Mouse (Mus musculus): Measurements from ENCODE around the gene Gm4881.
"Not testable (repeated sequence)": the region's sequence is repeated elsewhere in the genome, so short reads cannot be mapped to it uniquely, and the experiment has no call there.

Gm4881 gene

DNA sequence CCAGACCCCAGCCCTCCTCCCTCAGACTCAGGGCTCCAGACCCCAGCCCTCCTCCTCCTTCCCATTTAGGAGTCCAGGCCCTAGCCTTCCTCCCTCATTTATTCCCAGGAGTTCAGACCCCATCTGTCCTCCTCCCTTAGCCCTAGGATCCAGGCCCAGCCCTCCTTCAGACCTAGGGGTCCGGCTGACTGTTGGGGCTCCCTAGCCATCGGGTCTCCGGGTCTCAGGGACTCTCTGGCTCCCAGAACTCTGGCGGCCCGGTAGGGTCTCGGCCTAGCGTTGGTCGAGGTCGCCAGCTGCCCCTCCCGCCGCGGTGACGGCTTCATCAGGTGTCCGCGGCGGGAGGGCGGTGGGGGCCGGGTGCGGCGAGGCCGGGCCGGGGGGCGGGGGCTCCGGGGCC, 9.7 kb upstream of the Gm4881 start:
- DNase-seq = no peak

- DNase-seq = peak; percentile 85
These were observed 5.8 kb upstream of the Gm4881 start for GRCm38 (mm10) chr7:24949958-24950623.

DNA sequence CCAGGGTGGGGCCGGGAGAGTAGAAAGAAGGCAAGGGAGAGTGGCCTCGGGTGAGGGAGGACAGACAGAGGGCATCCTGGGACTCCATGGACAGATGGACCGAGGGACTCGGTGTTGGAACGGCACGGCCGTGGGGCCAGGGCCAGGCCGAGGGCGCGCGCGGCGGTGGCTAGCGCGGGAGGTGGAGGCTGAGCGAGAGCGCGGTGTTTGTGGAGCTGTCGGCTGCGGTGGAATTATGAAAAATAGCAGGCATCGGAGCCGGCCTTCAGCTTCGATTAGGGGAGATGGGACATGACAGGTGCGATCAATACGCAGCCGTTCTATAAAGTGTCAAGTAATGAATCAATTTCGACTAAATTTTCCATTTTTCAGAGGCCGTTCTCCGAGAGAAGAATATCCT, 4.5 kb upstream of the Gm4881 start:
- DNase-seq = no peak

- no peak for DNase-seq
These were observed 3.2 kb upstream of the Gm4881 start for GRCm38 (mm10) chr7:24947316-24948048.

DNA sequence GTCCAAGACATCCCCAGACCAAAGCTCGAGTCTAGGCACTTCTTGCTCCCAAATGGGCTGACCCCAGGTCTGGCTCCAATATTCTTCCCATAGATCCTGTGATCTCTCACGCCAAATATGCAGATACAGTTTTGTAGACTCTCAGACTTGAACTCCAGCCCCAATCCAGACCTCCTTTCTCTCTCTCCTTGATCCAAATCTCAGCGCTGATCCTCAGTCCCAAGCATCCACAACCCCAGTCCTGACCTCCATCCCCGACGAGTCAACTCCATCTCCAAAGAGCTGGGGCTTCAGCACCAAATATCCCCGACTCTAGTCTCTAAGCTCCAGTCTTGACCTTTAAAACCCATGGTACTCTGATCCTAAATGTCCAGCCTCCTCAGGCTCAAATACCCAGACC, 653 bp downstream of the Gm4881 start:
- no peak for DNase-seq

DNA sequence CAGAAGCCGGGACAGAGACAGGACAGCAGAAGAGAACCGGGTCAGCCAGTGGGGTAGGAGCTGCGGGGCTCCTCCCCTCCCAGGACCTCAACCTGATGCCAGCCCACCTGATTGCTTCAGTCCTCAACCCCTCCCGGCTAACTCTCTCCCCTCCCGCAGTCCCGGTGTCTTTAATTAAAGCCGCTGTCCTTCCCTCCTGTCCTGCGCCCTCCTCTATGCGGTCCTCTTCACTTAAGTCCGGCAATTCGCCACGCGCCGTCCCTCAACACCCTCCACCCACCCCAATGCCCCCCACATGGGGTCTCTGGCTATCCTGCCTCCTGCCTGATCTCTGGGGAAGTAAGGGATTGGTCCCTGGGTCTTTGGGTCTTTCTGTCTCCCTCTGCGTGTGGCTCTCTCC, 12.6 kb downstream of the Gm4881 start:
- no peak for DNase-seq

GRCm38 (mm10) chr7:24930475-24930874, 13.8 kb downstream of the Gm4881 start:
- DNase-seq = no peak

DNA sequence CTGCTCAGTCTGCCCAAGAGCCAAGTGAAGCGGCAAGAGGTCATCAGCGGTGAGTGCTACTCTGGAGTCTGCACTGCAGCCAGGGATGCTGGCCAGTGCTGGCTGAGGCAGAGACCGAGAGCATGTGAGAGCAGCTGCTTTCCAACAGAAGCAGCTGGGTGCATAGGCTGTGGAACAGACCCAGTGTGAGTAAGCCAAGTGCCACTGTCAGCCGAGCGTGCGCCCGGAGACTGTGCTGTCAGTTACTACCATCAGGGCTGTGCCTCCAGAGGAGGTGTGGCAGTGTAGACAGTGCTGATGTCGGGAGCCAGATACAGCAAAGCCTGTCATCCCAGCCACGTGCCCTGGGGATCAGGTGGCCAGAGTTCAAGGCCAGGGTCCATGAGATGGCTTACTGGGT, 24.6 kb downstream of the Gm4881 start:
- DNase-seq = no peak

DNA sequence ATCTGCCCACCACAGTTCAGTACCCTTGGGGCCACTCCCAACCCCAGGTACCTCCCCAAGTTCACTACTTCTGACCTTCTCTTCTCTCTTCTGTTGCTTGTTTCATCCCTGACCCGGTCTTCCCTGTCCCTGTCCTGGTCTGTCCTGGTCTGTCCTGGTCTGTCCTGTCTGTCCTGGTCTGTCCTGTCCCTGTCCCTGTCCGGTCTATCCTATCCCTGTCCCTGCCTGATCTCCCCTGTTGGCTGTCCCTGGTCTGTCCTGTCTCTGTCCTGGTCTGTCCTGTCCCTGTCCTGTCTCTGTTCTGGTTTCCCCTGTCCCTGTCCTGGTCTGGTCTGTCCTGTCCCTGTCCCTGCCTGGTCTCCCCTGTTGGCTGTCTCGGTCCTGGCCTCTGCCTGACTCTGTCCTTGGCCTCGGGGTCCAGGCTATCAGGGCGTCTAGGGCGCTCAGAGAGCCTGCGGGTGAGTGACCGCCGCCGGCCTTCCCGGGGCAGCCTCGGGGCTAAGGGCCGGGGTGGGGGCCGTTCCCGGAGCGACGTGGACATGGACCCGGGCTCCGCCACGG, 25.5 kb downstream of the Gm4881 start:
- DNase-seq = no peak

GRCm38 (mm10) chr7:24912480-24912879, 31.8 kb downstream of the Gm4881 start:
- DNase-seq = no peak

- DNase-seq = peak; percentile 89
These were observed 37.0 kb downstream of the Gm4881 start for GRCm38 (mm10) chr7:24907211-24907748.

DNA sequence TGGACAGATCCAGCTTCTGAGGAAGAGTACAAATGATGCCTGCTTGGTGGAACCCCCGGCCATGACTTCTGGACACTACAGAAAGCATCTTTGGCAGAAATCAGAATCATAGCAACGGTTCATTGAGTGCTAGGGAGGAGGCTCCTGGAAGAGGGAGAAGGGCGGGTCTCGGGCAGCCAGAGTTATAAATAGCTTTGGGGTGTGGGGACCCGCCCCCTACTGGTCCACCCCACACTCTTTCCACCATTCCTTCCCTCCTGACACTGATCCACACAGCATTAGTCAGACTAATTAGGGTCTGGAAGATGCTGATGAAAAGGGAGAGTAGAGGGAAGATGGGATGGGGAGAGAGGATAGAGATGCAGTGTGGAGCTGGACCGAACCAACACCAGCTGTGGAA, 37.7 kb downstream of the Gm4881 start:
- peak; percentile 65 for DNase-seq

DNA sequence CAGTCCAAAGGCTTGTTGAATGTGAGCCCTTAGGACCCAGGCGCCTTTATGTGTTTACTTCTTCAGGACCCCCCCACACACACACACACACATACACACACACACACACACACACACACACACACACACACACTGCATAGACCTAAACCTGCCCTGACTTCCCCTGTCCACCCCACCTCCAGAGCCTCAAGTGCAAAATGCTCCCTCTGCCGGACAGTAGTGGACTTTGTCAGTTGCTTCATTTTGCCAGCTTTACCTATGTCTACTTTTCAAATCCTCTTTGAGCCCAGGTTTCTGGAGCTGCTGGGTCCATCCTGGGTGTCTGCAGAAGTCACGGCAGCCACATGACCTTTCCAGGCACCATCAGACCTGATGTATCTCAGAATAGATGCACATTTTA, 39.4 kb downstream of the Gm4881 start:
- peak; percentile 68 for DNase-seq

DNA sequence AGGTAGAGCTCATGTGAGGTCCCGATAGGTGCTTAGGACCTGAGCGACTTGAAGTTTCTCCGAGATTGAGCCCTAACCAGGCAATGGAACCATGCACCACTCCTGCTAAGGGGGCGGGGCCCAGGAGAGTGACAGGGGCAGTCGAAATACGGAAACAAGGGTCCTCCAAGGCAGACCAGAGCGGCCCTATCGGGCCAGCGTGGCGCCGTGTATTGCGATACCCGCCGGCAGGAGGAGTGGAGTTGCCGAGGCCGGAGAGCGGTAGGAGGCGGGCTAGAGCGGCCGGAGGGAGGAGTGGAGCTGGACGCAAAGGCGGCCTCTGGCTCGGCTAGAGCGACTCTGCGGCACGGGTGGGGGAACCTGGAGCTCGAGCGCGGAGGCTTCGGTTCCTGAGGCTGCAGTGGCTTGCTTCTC, 40.2 kb downstream of the Gm4881 start:
- peak; percentile 98 for DNase-seq

DNA sequence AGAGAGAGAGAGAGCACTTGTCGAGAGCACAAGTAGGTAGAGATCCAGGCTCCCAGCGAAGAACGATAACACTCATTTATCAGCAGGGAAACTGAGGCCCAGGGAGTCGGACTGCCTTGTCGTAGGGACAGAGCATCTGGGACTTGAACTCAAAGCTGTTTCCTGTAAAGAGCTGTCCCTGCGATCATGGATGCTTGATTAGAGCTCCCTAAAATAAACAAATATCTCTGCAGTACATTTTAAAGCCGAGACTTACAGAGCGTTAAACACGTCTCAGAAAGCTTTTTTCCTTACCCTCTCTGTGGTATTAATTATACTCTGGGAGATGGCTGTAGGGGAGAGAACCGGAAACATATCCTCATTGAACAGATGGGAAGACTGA, 40.9 kb downstream of the Gm4881 start:
- peak; percentile 33 for DNase-seq

DNA sequence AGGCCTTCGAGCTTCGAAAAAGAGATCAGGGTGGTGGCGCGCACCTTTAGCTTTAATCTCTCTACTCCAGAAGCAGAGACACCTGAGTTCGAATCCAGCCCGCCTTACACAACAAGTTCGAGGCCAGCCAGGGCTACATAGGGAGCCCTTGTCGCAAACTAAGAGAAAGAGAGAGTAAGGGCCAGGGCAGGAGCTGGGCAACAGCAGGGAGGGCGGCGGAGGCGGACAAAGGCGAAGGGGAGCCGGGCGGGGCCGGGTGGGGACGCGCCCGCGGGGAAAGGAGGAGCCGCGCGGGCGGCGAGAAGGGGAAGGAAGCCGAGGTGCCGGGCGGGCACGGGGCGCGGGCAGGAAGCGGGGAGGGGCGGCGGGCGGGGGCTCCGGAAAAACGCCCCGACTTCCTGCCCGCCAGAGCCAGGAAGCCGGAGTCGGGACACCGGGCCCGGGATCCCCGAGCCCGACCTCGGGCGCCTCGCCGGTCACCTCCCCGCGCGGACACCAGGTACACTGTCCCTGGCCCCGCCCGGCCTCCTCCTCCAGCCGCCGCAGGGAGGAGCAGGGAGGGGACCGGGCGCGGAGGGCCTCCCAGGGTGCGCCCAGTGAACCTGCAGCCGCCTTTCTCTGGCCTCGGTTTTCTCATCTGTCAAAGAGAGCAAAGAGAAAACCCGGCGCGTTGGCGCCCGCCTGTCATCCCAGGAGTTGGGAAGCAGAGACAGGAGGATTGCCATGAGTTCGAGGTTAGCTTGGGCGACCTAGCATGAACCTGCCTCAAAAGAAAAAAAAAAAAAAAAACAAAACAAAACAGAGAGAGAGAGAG, 41.5 kb downstream of the Gm4881 start, which contains the start of gene Arhgef1:
Gene Arhgef1 (plus strand): TSS at position 283 of the 814 bp plus-strand sequence.
- DNase-seq = peak; percentile 90

- no peak for DNase-seq
These were observed 42.0 kb downstream of the Gm4881 start for GRCm38 (mm10) chr7:24902264-24902629.

- DNase-seq = peak; percentile 47
These were observed 42.5 kb downstream of the Gm4881 start for GRCm38 (mm10) chr7:24901842-24902241.

- no peak for DNase-seq
These were observed 43.2 kb downstream of the Gm4881 start for GRCm38 (mm10) chr7:24901114-24901513.

DNA sequence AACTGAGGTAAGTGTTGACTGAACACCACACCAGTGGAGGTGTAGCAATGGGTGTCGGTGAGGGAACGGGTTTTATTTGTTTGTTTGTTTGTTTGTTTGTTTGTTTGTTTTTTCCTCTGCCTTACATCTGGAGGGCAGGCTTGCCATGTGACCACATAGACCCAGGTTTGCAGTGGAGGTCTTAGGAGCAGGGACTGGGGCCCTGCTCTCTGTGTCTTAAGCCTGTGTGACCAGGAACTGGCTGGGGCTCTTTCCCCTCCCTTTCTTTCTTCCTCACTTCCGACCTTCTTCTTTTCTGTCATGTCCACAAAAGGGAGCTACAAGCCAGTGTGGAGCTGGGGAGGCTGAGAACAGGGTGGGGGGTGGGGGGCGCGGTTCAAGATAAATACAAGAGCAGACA, 46.3 kb downstream of the Gm4881 start:
- DNase-seq = no peak

DNA sequence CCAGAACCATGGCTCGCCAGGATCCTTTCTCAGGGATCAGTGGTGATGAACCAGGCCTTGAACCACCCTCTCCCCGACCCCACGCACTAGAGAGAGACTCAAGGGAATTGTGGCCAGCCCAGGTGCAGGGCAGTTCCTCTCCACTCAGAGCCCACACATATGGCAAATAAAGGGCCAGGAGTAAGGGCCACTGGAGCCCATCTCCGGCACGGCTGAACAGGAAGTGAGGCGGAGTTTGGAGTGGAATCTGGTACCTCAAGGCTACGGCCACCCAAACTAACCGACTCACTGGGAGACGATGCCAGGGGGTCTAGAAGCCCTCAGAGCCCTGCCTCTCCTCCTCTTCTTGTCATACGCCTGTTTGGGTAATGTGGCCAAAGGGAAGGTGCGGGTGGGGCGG, 47.1 kb downstream of the Gm4881 start, which contains the start of gene Cd79a:
Gene Cd79a (plus strand): TSS at position 158 of the 400 bp plus-strand sequence.
- DNase-seq = no peak

DNA sequence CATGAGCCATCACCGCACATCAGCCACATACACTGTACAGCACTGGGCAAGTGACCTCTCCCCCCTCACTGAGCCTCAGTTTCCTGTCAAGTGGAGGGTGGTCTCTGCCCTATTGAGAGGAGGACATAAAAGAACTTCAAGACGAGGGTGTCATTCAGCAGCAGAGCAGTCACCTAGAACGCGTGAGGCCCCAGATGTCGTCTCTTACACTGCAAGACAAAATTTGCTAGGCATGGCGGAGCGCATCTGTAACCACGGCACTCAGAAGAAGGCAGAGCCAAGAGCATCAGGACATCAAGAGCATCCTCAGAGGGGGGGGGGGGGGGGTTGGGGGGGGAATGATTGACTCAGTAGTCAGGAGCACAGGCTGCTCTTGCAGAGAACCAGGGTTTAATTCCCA, 48.0 kb downstream of the Gm4881 start:
- no peak for DNase-seq

GRCm38 (mm10) chr7:24895749-24896148, 48.5 kb downstream of the Gm4881 start:
- not testable (repeated sequence) for DNase-seq

Measured in thymus, postnatal 14 days (tissue).